Mouse (Mus musculus): ENCODE results near the gene Slc15a2.

Slc15a2 gene

DNA sequence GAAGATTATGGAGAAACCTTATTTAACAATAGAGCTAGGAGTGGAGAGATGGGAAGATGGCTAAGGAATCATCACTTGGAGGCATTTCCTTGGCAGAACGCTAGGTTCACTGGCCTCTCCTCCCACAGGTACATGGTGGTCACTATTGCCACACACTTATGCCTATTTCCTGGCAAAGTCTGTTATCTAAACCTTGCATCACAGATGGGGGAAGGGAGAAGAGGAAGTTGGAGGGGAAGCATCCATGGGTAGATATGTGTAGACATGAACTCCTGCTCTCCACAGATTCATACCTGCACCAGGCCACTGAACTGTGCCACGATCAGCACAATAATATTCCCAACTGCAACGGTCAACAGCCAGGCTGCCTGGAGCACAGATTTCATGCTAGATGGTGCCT is 32.8 kb downstream of the Slc15a2 start:
- no peak for DNase-seq

DNA sequence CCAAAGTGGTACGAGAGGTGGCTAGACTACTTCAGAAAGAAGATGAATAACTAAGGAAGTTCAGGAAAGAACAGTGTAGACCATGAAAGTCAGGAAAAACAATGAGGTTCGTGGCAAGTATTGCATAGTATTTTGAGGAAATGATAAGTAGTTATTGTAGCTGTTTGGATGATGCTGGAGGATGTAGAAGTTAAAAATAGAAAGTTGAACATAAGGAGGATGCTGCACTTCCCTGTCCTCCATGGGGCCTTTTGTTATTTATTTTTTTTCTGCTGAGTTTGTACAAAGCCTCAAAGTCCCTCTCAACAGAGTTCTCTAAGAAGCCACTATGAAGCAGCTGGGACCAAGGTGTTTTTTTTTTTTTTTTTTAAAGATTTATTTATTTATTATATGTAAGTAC is 37.0 kb downstream of the Slc15a2 start:
- DNase-seq, result no peak

GRCm38 (mm10) chr16:36747068-36747467 is 37.7 kb downstream of the Slc15a2 start:
- no peak for DNase-seq

DNA sequence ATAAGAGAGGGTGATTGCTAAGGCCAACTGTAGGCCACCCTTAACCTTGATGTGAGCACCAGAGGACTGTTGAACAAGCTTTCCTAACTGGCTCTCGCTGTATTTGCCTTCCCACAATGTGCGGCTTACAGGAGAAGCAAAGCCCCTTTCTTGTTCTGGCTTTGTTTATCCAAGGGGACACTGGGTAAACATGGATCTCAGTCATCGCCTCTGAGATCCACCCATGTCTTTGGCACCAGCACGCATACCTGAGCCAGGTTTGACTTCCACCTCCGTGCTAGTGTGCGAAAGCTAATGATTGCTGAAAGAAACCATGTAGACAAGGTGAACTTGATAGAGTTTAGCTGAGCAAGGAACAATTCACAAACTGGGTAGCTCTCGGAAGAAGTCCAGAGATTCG is 41.2 kb downstream of the Slc15a2 start:
- no peak for DNase-seq

- no peak for DNase-seq
These were observed 45.3 kb downstream of the Slc15a2 start for GRCm38 (mm10) chr16:36739404-36739930.

GRCm38 (mm10) chr16:36735421-36735820 is 49.3 kb downstream of the Slc15a2 start:
- DNase-seq, result peak; percentile 36 to 47

DNA sequence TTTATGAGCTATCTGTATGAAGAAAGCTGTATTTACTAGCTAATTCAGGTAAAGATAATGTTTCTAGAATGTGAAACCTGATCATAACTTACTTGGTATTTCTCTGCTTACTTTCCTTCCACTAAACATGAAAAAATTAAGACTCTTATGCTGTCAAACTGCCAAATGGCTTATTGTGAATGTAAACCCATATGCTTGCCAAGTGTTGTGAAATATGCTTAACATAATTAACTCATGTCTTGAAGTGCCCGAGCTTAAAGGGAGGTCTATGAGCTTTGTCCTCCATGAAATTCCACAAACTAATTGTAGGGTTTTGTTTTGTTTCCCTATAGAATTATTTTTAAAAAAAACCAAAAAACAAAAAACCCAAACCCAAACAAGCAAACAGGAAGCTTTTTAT is 50.9 kb downstream of the Slc15a2 start:
- DNase-seq, result no peak

- no peak for DNase-seq
These were observed 52.2 kb downstream of the Slc15a2 start for GRCm38 (mm10) chr16:36732572-36732971.

DNA sequence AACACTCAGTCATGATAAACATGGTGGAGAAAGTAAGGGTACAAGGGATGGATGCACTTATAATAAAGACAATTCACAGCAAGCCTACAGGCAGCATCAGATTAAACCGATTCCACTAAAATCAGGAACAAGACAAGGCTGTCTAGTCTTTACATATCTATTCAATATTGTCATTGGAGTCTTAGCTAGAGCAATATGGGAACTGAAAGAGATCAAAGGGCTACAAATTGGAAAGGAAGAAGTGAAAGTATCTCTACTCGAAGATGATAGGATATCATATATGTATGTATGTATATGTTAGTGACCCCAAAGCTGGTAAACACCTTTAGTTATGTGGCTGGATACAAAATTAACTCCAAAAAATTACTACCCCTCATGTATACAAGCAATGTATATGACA is 55.8 kb downstream of the Slc15a2 start:
- DNase-seq, result no peak

- peak; percentile 53 to 63 for DNase-seq
These were observed 60.8 kb downstream of the Slc15a2 start for GRCm38 (mm10) chr16:36723880-36724443.

DNA sequence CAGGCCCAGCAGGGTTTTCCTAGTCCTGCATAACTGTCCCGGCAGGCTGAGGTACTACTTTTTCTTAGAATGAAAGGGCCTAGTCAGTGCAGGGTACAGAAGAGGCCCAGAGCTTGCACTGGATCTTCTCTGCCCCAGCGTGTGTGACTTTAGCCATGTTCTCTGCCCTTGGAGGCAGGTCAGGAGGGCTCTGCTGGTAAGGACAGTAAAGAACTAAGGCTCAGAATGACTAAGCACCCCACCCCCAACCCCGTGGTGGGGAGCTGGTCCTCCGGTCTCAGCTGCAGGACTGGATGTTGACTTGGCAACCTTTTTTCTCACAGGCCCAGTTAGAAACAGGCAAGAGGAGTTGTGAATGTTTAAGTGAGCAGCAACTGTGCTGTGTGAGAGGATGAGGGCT is 62.0 kb downstream of the Slc15a2 start:
- DNase-seq, result no peak

GRCm38 (mm10) chr16:36720194-36721055 is 64.3 kb downstream of the Slc15a2 start:
- DNase-seq, result peak in 1 of 2 experiments; percentile 14

GRCm38 (mm10) chr16:36718637-36719036 is 66.1 kb downstream of the Slc15a2 start:
- DNase-seq, result no peak

GRCm38 (mm10) chr16:36717481-36717880 is 67.3 kb downstream of the Slc15a2 start:
- DNase-seq, result no peak

GRCm38 (mm10) chr16:36711760-36712159 is 73.0 kb downstream of the Slc15a2 start:
- no peak for DNase-seq

DNA sequence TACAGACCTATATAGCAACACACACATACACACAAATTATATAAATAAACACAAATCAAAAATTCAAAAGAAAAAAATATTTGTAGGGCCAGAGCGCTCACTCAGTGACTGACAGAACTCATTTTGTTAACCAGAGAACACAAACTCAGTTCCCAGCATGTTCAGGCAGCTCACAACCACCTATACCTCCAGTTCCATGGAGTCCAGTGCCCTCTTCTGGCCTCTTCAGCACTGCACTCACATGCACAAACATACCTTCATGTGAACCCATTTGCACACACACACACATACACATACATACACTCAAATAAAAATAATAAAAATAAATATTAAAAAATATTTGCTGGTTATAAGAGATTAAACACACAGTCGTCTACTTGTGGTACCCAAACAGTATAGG is 74.0 kb downstream of the Slc15a2 start:
- no peak for DNase-seq

GRCm38 (mm10) chr16:36709405-36709804 is 75.4 kb downstream of the Slc15a2 start:
- DNase-seq, result no peak

- DNase-seq, result no peak
These were observed 76.0 kb downstream of the Slc15a2 start for GRCm38 (mm10) chr16:36708751-36709150.

DNA sequence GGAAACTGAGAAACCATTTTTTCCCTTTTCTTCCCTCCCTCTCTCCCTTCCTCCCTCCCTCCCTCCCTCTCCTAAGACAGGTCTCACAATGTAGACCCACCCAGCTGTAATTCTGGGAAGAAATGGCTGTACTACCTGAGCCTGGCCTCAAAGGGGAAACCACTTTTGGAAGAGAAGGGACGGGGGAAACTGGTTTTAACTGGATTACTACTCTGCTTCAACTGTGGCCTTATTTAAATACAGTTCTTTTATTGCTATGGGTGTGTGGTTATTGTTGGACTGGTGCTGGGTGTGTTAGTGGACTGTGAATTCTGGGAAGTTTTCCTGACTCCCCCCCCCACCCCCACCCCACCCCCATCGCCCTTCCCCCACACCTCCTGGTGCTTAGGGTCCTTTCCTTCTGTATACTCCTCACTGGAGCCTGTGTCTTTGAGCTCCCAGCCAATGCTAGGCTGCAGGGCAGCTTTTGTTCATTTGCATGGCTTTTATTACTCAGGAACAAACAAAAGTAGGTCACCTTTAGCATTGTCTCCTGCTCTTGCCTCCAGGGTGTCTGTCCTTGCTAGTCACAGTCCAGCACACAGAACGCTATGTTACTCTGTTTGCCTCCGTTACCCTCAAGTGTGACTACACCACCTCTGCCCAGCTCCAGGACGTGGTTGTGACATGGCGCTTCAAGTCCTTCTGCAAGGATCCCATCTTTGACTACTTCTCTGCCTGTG is 76.9 kb downstream of the Slc15a2 start:
- DNase-seq, result no peak

- no peak for DNase-seq
These were observed 84.3 kb downstream of the Slc15a2 start for GRCm38 (mm10) chr16:36700484-36700883.

All from cerebellum, postnatal 10 days (tissue).